Mouse (Mus musculus): ENCODE measurements around the gene Col23a1. TPM values are rescaled to one million over a fixed set of nuclear protein-coding genes. Genes with fewer than 3 reads are reported as not detected.

Gene Col23a1
- polyA plus RNA-seq, 1 experiment, result 1.5 TPM

- Histone ChIP-seq H3K36me3 (ENCODE audit: control insufficient read depth, insufficient read depth, low read length) (peaks cover 4% of the 10 kb centered on the region; the same call in 1 of the 2 replicates), H3K27me3 (ENCODE audit: control insufficient read depth, insufficient read depth, low read length) (no peaks in the 10 kb centered on the region), H3K4me3 (ENCODE audit: extremely low read depth, insufficient read depth, insufficient read length) (peak overlapping the region; percentile 76; the same call in 1 of the 2 replicates), H3K4me1 (ENCODE audit: control insufficient read depth, insufficient read depth, insufficient read length) (peaks cover 6% of the 10 kb centered on the region), H3K27ac (ENCODE audit: insufficient read depth, low read length) (no peak overlapping the region)
- 38% methylated on average over 8 of the region's 8 CpGs for WGBS
- TF ChIP-seq CTCF (IDR thresholded peaks at IDR 0.05; ENCODE audit: extremely low read depth, insufficient read depth, insufficient read length, insufficient replicate concordance), result no peak
- DNase-seq (ENCODE audit: low read depth in 1 of 2, low spot score in 2 of 2), result no peak
Observed at GRCm38 (mm10) chr11:51585608-51586252, 296.0 kb downstream of the Col23a1 start.

- Histone ChIP-seq H3K4me3 (ENCODE audit: extremely low read depth, insufficient read depth, insufficient read length) (no peak overlapping the region), H3K27ac (ENCODE audit: insufficient read depth, low read length) (no peak overlapping the region), H3K36me3 (ENCODE audit: control insufficient read depth, insufficient read depth, low read length) (peaks cover 4% of the 10 kb centered on the region; the same call in 1 of the 2 replicates), H3K4me1 (ENCODE audit: control insufficient read depth, insufficient read depth, insufficient read length) (peaks cover 6% of the 10 kb centered on the region), H3K27me3 (ENCODE audit: control insufficient read depth, insufficient read depth, low read length) (no peaks in the 10 kb centered on the region)
- no peak for DNase-seq (ENCODE audit: low read depth in 1 of 2, low spot score in 2 of 2)
- no peak for TF ChIP-seq CTCF (IDR thresholded peaks at IDR 0.05; ENCODE audit: extremely low read depth, insufficient read depth, insufficient read length, insufficient replicate concordance)
- TF ChIP-seq POLR2A (IDR thresholded peaks at IDR 0.05; ENCODE audit: low read depth, low read length), result no peak
- WGBS, result 94% methylated on average over 13 of the region's 13 CpGs
Observed at GRCm38 (mm10) chr11:51586411-51586810, 296.7 kb downstream of the Col23a1 start.

GRCm38 (mm10) chr11:51587059-51587458 is 297.3 kb downstream of the Col23a1 start:
- DNase-seq (ENCODE audit: low read depth in 1 of 2, low spot score in 2 of 2), result no peak
- H3K36me3 ChIP-seq (ENCODE audit: control insufficient read depth, insufficient read depth, low read length), result peaks cover 7% of the 10 kb centered on the region

GRCm38 (mm10) chr11:51588833-51589232 is 299.1 kb downstream of the Col23a1 start:
- TF ChIP-seq POLR2A (IDR thresholded peaks at IDR 0.05; ENCODE audit: low read depth, low read length), result no peak
- TF ChIP-seq CTCF (IDR thresholded peaks at IDR 0.05; ENCODE audit: extremely low read depth, insufficient read depth, insufficient read length, insufficient replicate concordance), result no peak
- 96% methylated on average over 3 of the region's 3 CpGs for WGBS
- DNase-seq (ENCODE audit: low read depth in 1 of 2, low spot score in 2 of 2), result no peak
- Histone ChIP-seq H3K27me3 (ENCODE audit: control insufficient read depth, insufficient read depth, low read length) (no peaks in the 10 kb centered on the region), H3K27ac (ENCODE audit: insufficient read depth, low read length) (no peak overlapping the region), H3K36me3 (ENCODE audit: control insufficient read depth, insufficient read depth, low read length) (peaks cover 7% of the 10 kb centered on the region), H3K4me1 (ENCODE audit: control insufficient read depth, insufficient read depth, insufficient read length) (peaks cover 6% of the 10 kb centered on the region), H3K4me3 (ENCODE audit: extremely low read depth, insufficient read depth, insufficient read length) (no peak overlapping the region)

More at GRCm38 (mm10) chr11:51587059-51587458, 297.3 kb downstream of the Col23a1 start:
- Histone ChIP-seq H3K4me1 (ENCODE audit: control insufficient read depth, insufficient read depth, insufficient read length) (peaks cover 6% of the 10 kb centered on the region), H3K27ac (ENCODE audit: insufficient read depth, low read length) (no peak overlapping the region), H3K4me3 (ENCODE audit: extremely low read depth, insufficient read depth, insufficient read length) (no peak overlapping the region), H3K27me3 (ENCODE audit: control insufficient read depth, insufficient read depth, low read length) (no peaks in the 10 kb centered on the region)
- no peak for TF ChIP-seq CTCF (IDR thresholded peaks at IDR 0.05; ENCODE audit: extremely low read depth, insufficient read depth, insufficient read length, insufficient replicate concordance)
- no peak for TF ChIP-seq POLR2A (IDR thresholded peaks at IDR 0.05; ENCODE audit: low read depth, low read length)
- WGBS, result 92% methylated on average over 1 of the region's 1 CpGs

GRCm38 (mm10) chr11:51590002-51590401 is 300.3 kb downstream of the Col23a1 start:
- Histone ChIP-seq H3K36me3 (ENCODE audit: control insufficient read depth, insufficient read depth, low read length) (peaks cover 11% of the 10 kb centered on the region), H3K27me3 (ENCODE audit: control insufficient read depth, insufficient read depth, low read length) (no peaks in the 10 kb centered on the region), H3K27ac (ENCODE audit: insufficient read depth, low read length) (no peak overlapping the region), H3K4me1 (ENCODE audit: control insufficient read depth, insufficient read depth, insufficient read length) (peaks cover 8% of the 10 kb centered on the region), H3K4me3 (ENCODE audit: extremely low read depth, insufficient read depth, insufficient read length) (no peak overlapping the region)
- TF ChIP-seq CTCF (IDR thresholded peaks at IDR 0.05; ENCODE audit: extremely low read depth, insufficient read depth, insufficient read length, insufficient replicate concordance), result no peak
- TF ChIP-seq POLR2A (IDR thresholded peaks at IDR 0.05; ENCODE audit: low read depth, low read length), result no peak
- no peak for DNase-seq (ENCODE audit: low read depth in 1 of 2, low spot score in 2 of 2)

- WGBS, result 80% methylated on average over 7 of the region's 7 CpGs
Observed at GRCm38 (mm10) chr11:51591168-51591567, 301.4 kb downstream of the Col23a1 start.

GRCm38 (mm10) chr11:51591915-51592314 is 302.2 kb downstream of the Col23a1 start:
- Histone ChIP-seq H3K4me1 (ENCODE audit: control insufficient read depth, insufficient read depth, insufficient read length) (peaks cover 3% of the 10 kb centered on the region), H3K27me3 (ENCODE audit: control insufficient read depth, insufficient read depth, low read length) (no peaks in the 10 kb centered on the region), H3K4me3 (ENCODE audit: extremely low read depth, insufficient read depth, insufficient read length) (no peak overlapping the region), H3K27ac (ENCODE audit: insufficient read depth, low read length) (no peak overlapping the region), H3K36me3 (ENCODE audit: control insufficient read depth, insufficient read depth, low read length) (peaks cover 20% of the 10 kb centered on the region)
- DNase-seq (ENCODE audit: low read depth in 1 of 2, low spot score in 2 of 2), result no peak
- 89% methylated on average over 7 of the region's 7 CpGs for WGBS
- TF ChIP-seq CTCF (IDR thresholded peaks at IDR 0.05; ENCODE audit: extremely low read depth, insufficient read depth, insufficient read length, insufficient replicate concordance) (no peak), POLR2A (IDR thresholded peaks at IDR 0.05; ENCODE audit: low read depth, low read length) (no peak)

More at GRCm38 (mm10) chr11:51591168-51591567, 301.4 kb downstream of the Col23a1 start:
- TF ChIP-seq CTCF (IDR thresholded peaks at IDR 0.05; ENCODE audit: extremely low read depth, insufficient read depth, insufficient read length, insufficient replicate concordance) (no peak), POLR2A (IDR thresholded peaks at IDR 0.05; ENCODE audit: low read depth, low read length) (no peak)
- H3K4me1 ChIP-seq (ENCODE audit: control insufficient read depth, insufficient read depth, insufficient read length), result peaks cover 3% of the 10 kb centered on the region
- no peaks in the 10 kb centered on the region for H3K27me3 ChIP-seq (ENCODE audit: control insufficient read depth, insufficient read depth, low read length)
- H3K27ac ChIP-seq (ENCODE audit: insufficient read depth, low read length), result no peak overlapping the region
- no peak for DNase-seq (ENCODE audit: low read depth in 1 of 2, low spot score in 2 of 2)
- H3K4me3 ChIP-seq (ENCODE audit: extremely low read depth, insufficient read depth, insufficient read length), result no peak overlapping the region
- H3K36me3 ChIP-seq (ENCODE audit: control insufficient read depth, insufficient read depth, low read length), result peaks cover 15% of the 10 kb centered on the region
